Mouse (Mus musculus): ENCODE results near the gene Krtap10-4. TPM values are rescaled to one million over a fixed set of nuclear protein-coding genes. Genes with fewer than 3 reads are reported as not detected.

Gene Krtap10-4
- polyA plus RNA-seq (2016; fragmentation: Nextera tagmentation; extraction: Ambion mirVana) = not detected in 2 replicates

DNA sequence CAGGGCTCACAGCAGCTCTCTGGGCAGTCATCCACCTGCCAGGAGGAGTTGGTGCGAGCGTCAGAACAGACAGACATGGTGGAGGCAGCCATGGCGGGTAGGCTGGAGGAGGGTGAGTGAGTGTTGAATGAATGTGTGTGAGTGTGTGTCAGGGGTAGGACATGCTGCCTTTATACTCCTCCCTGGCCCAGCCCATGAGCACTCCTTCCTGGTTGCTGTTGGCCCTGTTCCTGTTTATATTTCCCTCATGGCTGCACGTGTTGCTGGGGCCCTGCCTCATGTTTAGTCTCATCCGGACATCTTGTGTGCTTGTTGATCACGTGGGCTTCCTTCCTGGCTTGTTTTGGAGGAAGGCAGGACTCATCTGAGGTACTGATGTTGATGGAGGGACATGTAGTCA is at the start of gene Krtap10-4:
Gene Krtap10-4 (minus strand): TSS at position 145 of the 400 bp plus-strand sequence.
- 64% methylated on average over 6 of the region's 6 CpGs for WGBS
- Histone ChIP-seq H3K36me3 (no peaks in the 10 kb centered on the region), H3K9ac (no peak within 1 kb of the TSS), H3K4me3 (no peak within 1 kb of the TSS), H3K4me1 (no peaks in the 10 kb centered on the region), H3K27ac (no peak within 1 kb of the TSS), H3K4me2 (replicated peaks) (no peak within 1 kb of the TSS), H3K27me3 (no peaks in the 10 kb centered on the region), H3K9me3 (no peaks in the 10 kb centered on the region)
- ATAC-seq (ENCODE audit: insufficient number of reproducible peaks, insufficient read depth, low FRiP score, low TSS enrichment) = no peak

DNA sequence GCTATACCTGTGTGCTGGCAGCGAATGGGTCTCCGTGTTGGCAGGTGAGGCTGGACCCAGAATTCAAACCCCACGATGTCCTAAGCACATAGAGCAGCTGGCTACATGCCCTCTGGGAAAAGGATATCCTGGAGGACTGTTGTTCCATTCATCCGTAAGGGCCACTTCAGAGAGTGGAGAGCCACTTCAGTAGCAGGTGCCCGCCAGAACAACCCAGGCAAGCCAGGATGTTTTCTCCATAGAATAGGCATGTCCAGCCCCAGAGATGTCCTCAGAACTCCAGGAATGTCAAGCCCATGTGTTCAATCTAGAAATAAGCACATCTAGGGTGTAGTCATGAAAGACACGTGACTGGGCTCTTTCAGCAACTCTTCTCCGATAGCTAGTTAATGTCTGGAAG is 42.8 kb upstream of the Krtap10-4 start:
- H3K9ac ChIP-seq = no peak overlapping the region
- no peaks in the 10 kb centered on the region for H3K9me3 ChIP-seq
- ATAC-seq (ENCODE audit: insufficient number of reproducible peaks, insufficient read depth, low FRiP score, low TSS enrichment) = no peak
- no peak overlapping the region for H3K27ac ChIP-seq
- no peaks in the 10 kb centered on the region for H3K4me1 ChIP-seq
- no peak overlapping the region for H3K4me3 ChIP-seq
- no peaks in the 10 kb centered on the region for H3K36me3 ChIP-seq
- 86% methylated on average over 7 of the region's 7 CpGs for WGBS
- H3K4me2 ChIP-seq (replicated peaks) = no peak overlapping the region
- H3K27me3 ChIP-seq = no peaks in the 10 kb centered on the region

DNA sequence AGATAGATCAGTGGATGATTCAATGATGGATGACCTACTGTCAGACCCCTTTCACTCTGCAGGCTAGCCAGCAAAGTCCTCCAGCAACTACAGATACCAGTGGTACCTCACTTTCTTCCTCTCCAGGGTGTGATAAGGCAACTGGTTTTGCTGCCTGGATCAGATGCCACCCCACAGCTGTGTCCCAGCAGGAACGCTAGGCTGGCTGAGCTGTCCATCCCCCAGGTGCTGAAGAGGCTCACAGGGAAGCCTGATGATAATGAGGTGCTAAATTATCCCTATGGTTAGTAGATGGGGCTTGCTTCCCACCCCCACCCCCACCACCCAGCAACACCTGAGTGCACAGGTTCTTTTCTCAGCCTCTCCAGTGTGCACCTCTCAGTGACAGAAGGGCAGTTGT is 40.7 kb upstream of the Krtap10-4 start:
- H3K4me2 ChIP-seq (replicated peaks) = no peak overlapping the region
- H3K27me3 ChIP-seq = no peaks in the 10 kb centered on the region
- WGBS = 13% methylated on average over 1 of the region's 1 CpGs
- no peak overlapping the region for H3K9ac ChIP-seq
- H3K9me3 ChIP-seq = no peaks in the 10 kb centered on the region
- ATAC-seq (ENCODE audit: insufficient number of reproducible peaks, insufficient read depth, low FRiP score, low TSS enrichment) = no peak
- H3K4me1 ChIP-seq = no peaks in the 10 kb centered on the region
- no peaks in the 10 kb centered on the region for H3K36me3 ChIP-seq
- no peak overlapping the region for H3K4me3 ChIP-seq
- no peak overlapping the region for H3K27ac ChIP-seq

DNA sequence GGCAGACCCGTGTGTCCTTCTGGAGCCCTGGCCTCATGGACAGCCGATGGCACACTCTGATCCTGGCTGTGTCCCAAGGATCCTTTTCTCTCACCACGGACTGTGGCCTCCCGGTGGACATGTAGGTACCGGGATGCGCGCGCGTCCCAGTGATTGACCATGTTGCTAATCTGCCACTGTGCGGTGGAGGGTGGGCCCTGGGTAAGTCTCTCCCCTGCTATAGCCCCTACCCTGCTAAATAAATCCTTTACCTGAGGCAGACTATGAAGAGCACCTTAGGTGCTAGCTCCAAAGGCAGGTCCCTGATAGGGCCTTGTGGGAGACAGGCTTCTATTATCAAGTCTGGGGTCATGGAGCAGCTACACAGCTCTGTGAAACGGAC is 37.9 kb upstream of the Krtap10-4 start:
- Histone ChIP-seq H3K9ac (no peak overlapping the region), H3K4me3 (peak overlapping the region; percentile 21; the same call in 1 of the 2 replicates), H3K27ac (no peak overlapping the region), H3K4me1 (no peaks in the 10 kb centered on the region), H3K36me3 (no peaks in the 10 kb centered on the region), H3K4me2 (replicated peaks) (peak overlapping the region; percentile 37), H3K9me3 (no peaks in the 10 kb centered on the region), H3K27me3 (no peaks in the 10 kb centered on the region)
- 25% methylated on average over 11 of the region's 11 CpGs for WGBS
- peak; percentile 42; the same call in 1 of the 2 replicates for ATAC-seq (ENCODE audit: insufficient number of reproducible peaks, insufficient read depth, low FRiP score, low TSS enrichment)

DNA sequence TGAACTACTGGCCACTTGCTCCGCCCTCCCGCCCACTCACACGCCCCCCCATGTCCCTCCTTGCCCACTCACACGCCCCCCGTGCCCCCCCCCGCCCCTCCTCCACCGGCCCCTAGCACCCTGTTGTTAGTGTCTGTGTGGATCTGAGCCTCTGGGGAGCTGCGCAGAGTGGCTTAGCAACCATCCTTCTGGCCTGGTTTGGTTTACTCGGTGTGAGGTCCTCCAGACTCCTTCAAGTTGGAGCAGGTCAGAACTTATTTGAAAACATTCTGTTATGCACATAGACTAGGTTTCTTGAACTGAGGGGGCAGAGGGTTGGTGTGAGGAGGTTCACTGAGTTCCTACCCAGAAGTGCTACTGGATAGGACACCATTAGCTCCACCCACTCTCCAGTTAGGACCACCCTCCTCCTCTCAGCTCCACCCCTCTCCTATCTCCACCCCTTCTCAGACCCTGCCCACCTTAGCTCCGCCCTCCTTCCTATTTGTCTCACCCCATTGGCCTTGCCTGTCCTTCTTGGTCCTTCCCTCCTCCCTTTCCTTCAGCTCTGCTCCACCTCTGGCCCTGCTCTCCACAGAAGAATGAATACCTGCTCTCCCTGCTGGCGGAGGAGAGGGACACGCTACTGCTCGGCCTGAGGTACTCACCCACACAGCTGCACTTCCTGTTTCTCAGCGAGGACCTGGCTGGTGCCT is 37.3 kb upstream of the Krtap10-4 start:
- WGBS = 30% methylated on average over 14 of the region's 14 CpGs
- Histone ChIP-seq H3K27me3 (no peaks in the 10 kb centered on the region), H3K4me2 (replicated peaks) (peak overlapping the region; percentile 37), H3K27ac (0 out of 2 replicates have a peak overlapping the region, but pooled peaks have one; percentile 3), H3K4me3 (peak overlapping the region; percentile 21; the same call in 1 of the 2 replicates), H3K36me3 (no peaks in the 10 kb centered on the region), H3K9ac (no peak overlapping the region), H3K4me1 (no peaks in the 10 kb centered on the region), H3K9me3 (no peaks in the 10 kb centered on the region)
- peak; percentile 67 for ATAC-seq (ENCODE audit: insufficient number of reproducible peaks, insufficient read depth, low FRiP score, low TSS enrichment)

DNA sequence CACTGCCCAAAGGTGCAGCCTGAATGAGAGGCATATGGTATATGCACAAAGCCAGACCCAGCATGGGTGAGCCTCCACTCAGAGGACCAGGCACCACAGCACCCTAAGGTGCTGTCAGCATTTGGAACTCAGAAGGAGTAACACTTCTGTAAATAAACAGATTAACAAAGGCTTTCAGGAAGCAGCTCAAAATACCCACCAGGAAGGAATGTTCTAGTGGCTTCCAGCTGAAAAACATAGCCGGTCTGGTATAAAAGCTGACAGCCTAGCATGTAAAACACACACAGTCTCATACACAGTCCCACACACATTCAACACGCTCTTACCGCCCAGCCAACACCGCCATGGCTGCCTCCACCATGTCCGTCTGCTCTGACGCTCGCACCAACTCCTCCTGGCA is 34.8 kb upstream of the Krtap10-4 start, which contains the start of gene Gm3285:
Gene Gm3285 (plus strand): TSS at position 301 of the 400 bp plus-strand sequence.
- no peaks in the 10 kb centered on the region for H3K36me3 ChIP-seq
- 50% methylated on average over 7 of the region's 7 CpGs for WGBS
- no peaks in the 10 kb centered on the region for H3K9me3 ChIP-seq
- no peak within 1 kb of the TSS for H3K4me2 ChIP-seq (replicated peaks)
- no peaks in the 10 kb centered on the region for H3K4me1 ChIP-seq
- no peak within 1 kb of the TSS for H3K27ac ChIP-seq
- ATAC-seq (ENCODE audit: insufficient number of reproducible peaks, insufficient read depth, low FRiP score, low TSS enrichment) = no peak
- H3K4me3 ChIP-seq = no peak within 1 kb of the TSS
- no peaks in the 10 kb centered on the region for H3K27me3 ChIP-seq
- H3K9ac ChIP-seq = no peak within 1 kb of the TSS

DNA sequence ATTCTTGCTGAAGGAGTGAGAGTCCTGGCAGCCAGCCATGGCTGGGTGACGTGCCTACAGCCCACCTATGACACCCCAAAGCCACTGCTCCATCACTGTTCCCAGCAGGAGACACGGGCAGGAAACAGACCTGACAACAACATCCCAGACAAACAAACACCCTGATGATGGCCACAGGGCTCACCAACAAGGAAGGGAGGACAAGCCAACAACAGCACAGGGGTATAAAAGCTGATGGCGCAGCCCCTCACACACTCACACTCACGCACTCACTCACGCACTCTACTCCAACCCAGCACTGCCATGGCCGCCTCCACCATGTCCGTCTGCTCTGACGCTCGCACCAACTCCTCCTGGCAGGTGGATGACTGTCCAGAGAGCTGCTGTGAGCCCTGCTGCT is 25.7 kb upstream of the Krtap10-4 start, which contains the start of gene Gm10318:
Gene Gm10318 (plus strand): TSS at position 301 of the 400 bp plus-strand sequence.
- no peak within 1 kb of the TSS for H3K27ac ChIP-seq
- no peaks in the 10 kb centered on the region for H3K9me3 ChIP-seq
- no peak within 1 kb of the TSS for H3K4me2 ChIP-seq (replicated peaks)
- H3K27me3 ChIP-seq = peaks cover 3% of the 10 kb centered on the region; the same call in 1 of the 2 replicates
- H3K4me1 ChIP-seq = no peaks in the 10 kb centered on the region
- WGBS = 69% methylated on average over 9 of the region's 9 CpGs
- H3K9ac ChIP-seq = no peak within 1 kb of the TSS
- H3K4me3 ChIP-seq = no peak within 1 kb of the TSS
- no peak for ATAC-seq (ENCODE audit: insufficient number of reproducible peaks, insufficient read depth, low FRiP score, low TSS enrichment)
- H3K36me3 ChIP-seq = no peaks in the 10 kb centered on the region

DNA sequence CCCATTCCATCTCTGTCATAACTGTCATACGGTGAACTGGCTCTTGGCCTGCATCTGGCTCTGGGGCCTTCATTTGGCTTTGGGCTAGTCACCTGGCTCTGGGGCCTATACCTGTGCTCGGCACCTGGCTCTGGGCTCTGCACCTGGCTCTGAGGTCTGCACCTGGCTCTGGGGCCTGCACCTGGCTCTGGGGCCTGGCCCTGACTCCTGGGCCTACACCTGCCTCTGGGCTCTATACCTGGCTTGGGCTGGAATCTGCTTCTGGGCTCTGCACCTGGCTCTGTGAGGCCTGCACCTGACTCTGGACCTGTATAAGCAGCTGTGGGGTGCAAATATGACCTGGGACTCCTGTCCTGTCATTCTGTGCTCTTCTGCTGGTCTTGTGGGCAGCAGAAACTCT is 20.6 kb upstream of the Krtap10-4 start:
- H3K27ac ChIP-seq = no peak overlapping the region
- H3K9me3 ChIP-seq = peaks cover 15% of the 10 kb centered on the region; the same call in 1 of the 2 replicates
- H3K4me3 ChIP-seq = no peak overlapping the region
- ATAC-seq (ENCODE audit: insufficient number of reproducible peaks, insufficient read depth, low FRiP score, low TSS enrichment) = no peak
- no peak overlapping the region for H3K9ac ChIP-seq
- H3K36me3 ChIP-seq = no peaks in the 10 kb centered on the region
- no peaks in the 10 kb centered on the region for H3K4me1 ChIP-seq
- no peaks in the 10 kb centered on the region for H3K27me3 ChIP-seq
- 82% methylated on average over 2 of the region's 2 CpGs for WGBS
- H3K4me2 ChIP-seq (replicated peaks) = no peak overlapping the region

DNA sequence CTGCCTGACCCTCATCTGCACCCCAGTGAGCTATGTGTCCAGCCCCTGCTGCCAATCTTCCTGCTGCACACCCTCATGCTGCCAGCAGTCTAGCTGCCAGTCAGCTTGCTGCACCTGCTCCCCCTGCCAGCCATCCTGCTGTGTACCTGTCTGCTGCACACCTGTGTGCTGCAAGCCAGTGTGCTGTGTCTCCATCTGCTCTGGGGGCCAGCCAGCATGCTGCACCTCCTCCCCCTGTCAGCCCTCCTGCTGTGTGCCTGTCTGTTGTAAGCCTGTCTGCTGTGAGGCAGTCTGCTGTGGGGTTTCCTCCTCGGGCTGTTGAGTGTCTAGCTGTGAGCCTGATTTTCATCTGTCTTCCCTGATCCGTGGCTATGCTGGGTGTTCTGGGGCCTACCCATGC is 20.1 kb upstream of the Krtap10-4 start:
- Histone ChIP-seq H3K27ac (no peak overlapping the region), H3K36me3 (no peaks in the 10 kb centered on the region), H3K4me1 (no peaks in the 10 kb centered on the region), H3K27me3 (no peaks in the 10 kb centered on the region), H3K4me2 (replicated peaks) (no peak overlapping the region), H3K9ac (no peak overlapping the region), H3K4me3 (no peak overlapping the region), H3K9me3 (peaks cover 15% of the 10 kb centered on the region; the same call in 1 of the 2 replicates)
- ATAC-seq (ENCODE audit: insufficient number of reproducible peaks, insufficient read depth, low FRiP score, low TSS enrichment) = no peak
- 18% methylated on average over 2 of the region's 2 CpGs for WGBS

DNA sequence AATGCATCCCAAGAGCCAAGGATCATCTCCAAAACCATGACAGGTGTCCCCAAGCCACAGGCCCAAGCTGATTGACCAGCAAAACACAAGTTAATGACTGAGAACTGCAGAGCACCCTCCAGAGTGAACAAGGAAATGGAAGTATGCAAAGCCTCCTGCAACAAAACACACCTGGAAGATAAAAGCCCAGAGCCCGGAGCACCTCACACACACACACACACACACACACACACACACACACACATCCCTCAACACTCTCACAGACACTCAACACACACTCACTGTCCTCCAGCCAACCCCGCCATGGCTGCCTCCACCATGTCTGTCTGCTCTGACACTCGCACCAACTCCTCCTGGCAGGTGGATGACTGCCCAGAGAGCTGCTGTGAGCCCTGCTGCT is 19.6 kb upstream of the Krtap10-4 start, which contains the start of gene Gm36176:
Gene Gm36176 (plus strand): TSS at position 301 of the 400 bp plus-strand sequence.
- Histone ChIP-seq H3K27me3 (no peaks in the 10 kb centered on the region), H3K9me3 (peaks cover 15% of the 10 kb centered on the region; the same call in 1 of the 2 replicates), H3K9ac (no peak within 1 kb of the TSS), H3K4me3 (no peak within 1 kb of the TSS), H3K4me1 (no peaks in the 10 kb centered on the region), H3K4me2 (replicated peaks) (no peak within 1 kb of the TSS), H3K27ac (no peak within 1 kb of the TSS), H3K36me3 (no peaks in the 10 kb centered on the region)
- WGBS = 54% methylated on average over 3 of the region's 3 CpGs
- no peak for ATAC-seq (ENCODE audit: insufficient number of reproducible peaks, insufficient read depth, low FRiP score, low TSS enrichment)

DNA sequence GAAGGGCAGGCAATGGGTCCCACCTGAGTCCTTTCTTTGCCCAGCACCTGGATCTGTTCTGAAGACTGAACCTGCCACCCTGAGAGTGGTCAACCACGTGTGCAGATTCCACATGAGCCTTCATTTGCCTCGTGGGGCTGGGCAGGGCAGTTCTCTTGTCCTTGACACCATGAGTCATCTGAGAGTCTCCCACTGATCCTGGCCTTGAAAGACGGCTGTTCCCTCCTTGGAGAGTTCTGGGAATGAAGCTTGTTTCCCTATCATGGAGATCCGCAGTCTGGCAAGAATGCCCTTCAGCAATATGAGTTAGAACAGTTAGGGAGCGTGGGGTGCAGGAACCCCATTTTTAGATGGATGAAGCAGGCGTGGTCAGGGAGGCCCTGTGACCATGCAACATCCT is 12.1 kb upstream of the Krtap10-4 start:
- no peak overlapping the region for H3K4me3 ChIP-seq
- H3K9ac ChIP-seq = no peak overlapping the region
- H3K4me1 ChIP-seq = no peaks in the 10 kb centered on the region

DNA sequence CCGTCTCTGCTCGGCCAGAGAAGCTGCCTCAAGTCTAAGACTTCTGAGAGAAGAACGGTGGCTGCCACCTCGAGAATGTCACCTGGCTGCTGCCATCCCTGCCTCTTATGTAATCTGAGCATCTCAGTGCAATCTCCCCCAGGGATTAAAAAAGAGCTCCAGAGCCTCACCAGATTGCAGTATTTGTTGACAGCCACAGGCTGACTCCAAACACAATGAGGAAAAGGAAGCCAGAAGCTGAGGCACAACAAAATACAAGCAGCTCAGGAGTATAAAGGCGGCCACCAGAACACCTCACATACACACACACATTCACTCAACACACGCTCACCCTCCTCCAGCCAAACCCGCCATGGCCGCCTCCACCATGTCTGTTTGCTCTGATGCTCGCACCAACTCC is 8.8 kb upstream of the Krtap10-4 start, which contains the start of gene Krtap10-10:
Gene Krtap10-10 (plus strand): TSS at position 301 of the 400 bp plus-strand sequence.
- no peak for ATAC-seq (ENCODE audit: insufficient number of reproducible peaks, insufficient read depth, low FRiP score, low TSS enrichment)
- Histone ChIP-seq H3K9ac (no peak within 1 kb of the TSS), H3K4me3 (no peak within 1 kb of the TSS), H3K9me3 (no peaks in the 10 kb centered on the region), H3K36me3 (no peaks in the 10 kb centered on the region), H3K4me2 (replicated peaks) (no peak within 1 kb of the TSS), H3K27ac (no peak within 1 kb of the TSS), H3K4me1 (no peaks in the 10 kb centered on the region), H3K27me3 (no peaks in the 10 kb centered on the region)
- 57% methylated on average over 7 of the region's 9 CpGs for WGBS

More for the DNA sequence above, 12.1 kb upstream of the Krtap10-4 start:
- H3K27ac ChIP-seq = no peak overlapping the region
- no peak overlapping the region for H3K4me2 ChIP-seq (replicated peaks)
- peaks cover 13% of the 10 kb centered on the region; the same call in 1 of the 2 replicates for H3K9me3 ChIP-seq
- no peaks in the 10 kb centered on the region for H3K36me3 ChIP-seq
- H3K27me3 ChIP-seq = no peaks in the 10 kb centered on the region
- no peak for ATAC-seq (ENCODE audit: insufficient number of reproducible peaks, insufficient read depth, low FRiP score, low TSS enrichment)
- 77% methylated on average over 6 of the region's 6 CpGs for WGBS

Data from embryonic facial prominence, embryonic 12.5 days (tissue).